Mouse (Mus musculus) liver, embryonic 11.5 days (tissue): ENCODE measurements around the gene Foxs1. TPM values are rescaled to one million over a fixed set of nuclear protein-coding genes. Genes with fewer than 3 reads are reported as not detected.
A peak's percentile ranks its signal among the peaks of the same experiment; 100 is the strongest.

Experiments used
- ATAC-seq: fragments of 200-750 bp; cut with Nextera tagmentation; replicated peaks from 2 replicates; pipeline ENCODE4 v1.8.0; 2017; ENCODE audit warnings: moderate number of reproducible peaks, mild to moderate bottlenecking, moderate TSS enrichment, moderate library complexity; ENCODE audit not compliant: low FRiP score
- DNase-seq: peaks from one replicate; pipeline ENCODE4 v3.0.0-alpha.2; 2017; ENCODE audit warnings: low spot score
- H3K27ac ChIP-seq: fragments of 300-500 bp; sonication (generic); 2 replicates; pipeline ENCODE4 v1.5.1; 2014; ENCODE audit warnings: mild to moderate bottlenecking, low read depth, low read length, control low read depth
- H3K27me3 ChIP-seq: fragments of 300-500 bp; sonication (generic); replicated peaks from 2 replicates; pipeline ENCODE4 v1.6.1; 2014; ENCODE audit warnings: low read length, mixed read lengths; ENCODE audit not compliant: control insufficient read depth, insufficient read depth
- H3K36me3 ChIP-seq: fragments of 300-500 bp; sonication (generic); 2 replicates; pipeline ENCODE4 v1.6.1; 2014; ENCODE audit warnings: mild to moderate bottlenecking, low read length, moderate library complexity, mixed read lengths; ENCODE audit not compliant: control insufficient read depth, insufficient read depth
- H3K4me1 ChIP-seq: fragments of 300-500 bp; sonication (generic); replicated peaks from 2 replicates; pipeline ENCODE4 v1.6.1; 2014; ENCODE audit warnings: low read length, mixed read lengths; ENCODE audit not compliant: control insufficient read depth, insufficient read depth
- H3K4me2 ChIP-seq: fragments of 300-500 bp; sonication (generic); 2 replicates; pipeline ENCODE4 v1.6.1; 2014; ENCODE audit warnings: mild to moderate bottlenecking, control low read depth, moderate library complexity
- H3K4me3 ChIP-seq: fragments of 300-500 bp; sonication (generic); 2 replicates; pipeline ENCODE4 v1.5.1; 2014; ENCODE audit warnings: low read depth, low read length, control low read depth
- H3K9ac ChIP-seq: fragments of 300-500 bp; sonication (generic); 2 replicates; pipeline ENCODE4 v1.6.1; 2014; ENCODE audit warnings: low read depth, low read length, control low read depth
- H3K9me3 ChIP-seq: fragments of 300-500 bp; sonication (generic); 2 replicates; pipeline ENCODE4 v1.6.1; 2016; ENCODE audit warnings: low read length, inconsistent platforms, mixed read lengths; ENCODE audit not compliant: control insufficient read depth
- WGBS: fragments of 180-500 bp; shearing (Covaris S2); extraction: QIAGEN DNeasy Blood & Tissue Kit; methylation state at CpG from one replicate; pipeline ENCODE4 v1.1.7; 2014; 5-methylcytosine and 5-hydroxymethylcytosine counted together
- polyA plus RNA-seq: library from polyadenylated mRNA; unstranded; fragments of >200 nt; fragmentation: Nextera tagmentation; extraction: Ambion mirVana; gene quantifications from 2 replicates; pipeline ENCODE4 v1.2.1, GENCODE M21; 2014

Foxs1 gene
- polyA plus RNA-seq, 1 experiment from 2014 or later: 0.21 TPM

GRCm38 (mm10) chr2:152939846-152940245, 6.8 kb upstream of the Foxs1 start:
- Histone ChIP-seq H3K4me1 (peaks cover 4% of the 10 kb centered on the region), H3K27ac (no peak overlapping the region), H3K9ac (no peak overlapping the region), H3K4me2 (no peak overlapping the region), H3K36me3 (no peaks in the 10 kb centered on the region), H3K27me3 (peaks cover 56% of the 10 kb centered on the region), H3K9me3 (no peaks in the 10 kb centered on the region), H3K4me3 (no peak overlapping the region)
- WGBS: 13% methylated on average over 4 of the region's 4 CpGs
- DNase-seq: no peak
- no peak for ATAC-seq

GRCm38 (mm10) chr2:152933614-152934013, 606 bp upstream of the Foxs1 start:
- H3K4me3 ChIP-seq: no peak overlapping the region
- DNase-seq (no peak), ATAC-seq (no peak)
- 27% methylated on average over 5 of the region's 5 CpGs for WGBS
- H3K27me3 ChIP-seq: 0 out of 2 replicates have a peak, but pooled peaks cover 9% of the 10 kb centered on the region
- H3K9ac ChIP-seq: no peak overlapping the region
- H3K4me1 ChIP-seq: no peaks in the 10 kb centered on the region; the same call in 1 of the 2 replicates
- no peaks in the 10 kb centered on the region for H3K36me3 ChIP-seq
- H3K27ac ChIP-seq: no peak overlapping the region
- no peaks in the 10 kb centered on the region for H3K9me3 ChIP-seq
- H3K4me2 ChIP-seq: no peak overlapping the region

- Histone ChIP-seq H3K4me1 (no peaks in the 10 kb centered on the region; the same call in 1 of the 2 replicates), H3K27me3 (0 out of 2 replicates have a peak, but pooled peaks cover 9% of the 10 kb centered on the region)
- no peak for ATAC-seq
Measured at GRCm38 (mm10) chr2:152931456-152932160, 1.4 kb downstream of the Foxs1 start.

GRCm38 (mm10) chr2:152930276-152930675, 2.7 kb downstream of the Foxs1 start:
- WGBS: 37% methylated on average over 2 of the region's 2 CpGs
- Histone ChIP-seq H3K27ac (no peak overlapping the region), H3K9me3 (no peaks in the 10 kb centered on the region), H3K27me3 (no peaks in the 10 kb centered on the region), H3K4me1 (no peaks in the 10 kb centered on the region; the same call in 1 of the 2 replicates), H3K4me3 (no peak overlapping the region), H3K4me2 (no peak overlapping the region), H3K9ac (no peak overlapping the region), H3K36me3 (no peaks in the 10 kb centered on the region)
- ATAC-seq (no peak), DNase-seq (no peak)

More at GRCm38 (mm10) chr2:152931456-152932160, 1.4 kb downstream of the Foxs1 start:
- WGBS: 72% methylated on average over 12 of the region's 12 CpGs
- Histone ChIP-seq H3K9me3 (no peaks in the 10 kb centered on the region), H3K27ac (no peak overlapping the region), H3K9ac (no peak overlapping the region), H3K36me3 (no peaks in the 10 kb centered on the region), H3K4me3 (no peak overlapping the region), H3K4me2 (no peak overlapping the region)
- DNase-seq: no peak

- no peaks in the 10 kb centered on the region for H3K36me3 ChIP-seq
- H3K4me1 ChIP-seq: no peaks in the 10 kb centered on the region; the same call in 1 of the 2 replicates
- H3K4me3 ChIP-seq: no peak overlapping the region
- no peak overlapping the region for H3K27ac ChIP-seq
- no peak overlapping the region for H3K4me2 ChIP-seq
- no peaks in the 10 kb centered on the region for H3K9me3 ChIP-seq
- WGBS: 56% methylated on average over 3 of the region's 3 CpGs
- no peak for ATAC-seq
- DNase-seq: no peak
- no peaks in the 10 kb centered on the region for H3K27me3 ChIP-seq
- H3K9ac ChIP-seq: no peak overlapping the region
Measured at GRCm38 (mm10) chr2:152928988-152929370, 4.0 kb downstream of the Foxs1 start.

GRCm38 (mm10) chr2:152928219-152928987, 4.6 kb downstream of the Foxs1 start:
- peak overlapping the region; percentile 2; the same call in 1 of the 2 replicates for H3K27ac ChIP-seq
- H3K4me3 ChIP-seq: no peak overlapping the region
- no peaks in the 10 kb centered on the region; the same call in 1 of the 2 replicates for H3K4me1 ChIP-seq
- WGBS: 49% methylated on average over 14 of the region's 14 CpGs
- no peaks in the 10 kb centered on the region for H3K27me3 ChIP-seq
- H3K36me3 ChIP-seq: no peaks in the 10 kb centered on the region
- no peak overlapping the region for H3K9ac ChIP-seq
- no peak for DNase-seq
- ATAC-seq: no peak
- H3K9me3 ChIP-seq: no peaks in the 10 kb centered on the region
- H3K4me2 ChIP-seq: no peak overlapping the region

GRCm38 (mm10) chr2:152927371-152927770, 5.6 kb downstream of the Foxs1 start:
- no peaks in the 10 kb centered on the region for H3K9me3 ChIP-seq

GRCm38 (mm10) chr2:152926896-152927295, 6.1 kb downstream of the Foxs1 start:
- H3K27ac ChIP-seq: no peak overlapping the region
- no peak overlapping the region for H3K4me3 ChIP-seq
- 55% methylated on average over 9 of the region's 9 CpGs for WGBS
- no peak overlapping the region for H3K4me2 ChIP-seq
- H3K36me3 ChIP-seq: no peaks in the 10 kb centered on the region
- no peaks in the 10 kb centered on the region for H3K4me1 ChIP-seq
- no peak for ATAC-seq
- H3K27me3 ChIP-seq: no peaks in the 10 kb centered on the region
- no peak overlapping the region for H3K9ac ChIP-seq
- DNase-seq: no peak
- H3K9me3 ChIP-seq: no peaks in the 10 kb centered on the region

More at GRCm38 (mm10) chr2:152927371-152927770, 5.6 kb downstream of the Foxs1 start:
- ATAC-seq: no peak
- Histone ChIP-seq H3K27me3 (no peaks in the 10 kb centered on the region), H3K27ac (no peak overlapping the region), H3K4me2 (no peak overlapping the region), H3K9ac (no peak overlapping the region), H3K36me3 (no peaks in the 10 kb centered on the region), H3K4me3 (no peak overlapping the region), H3K4me1 (no peaks in the 10 kb centered on the region)
- DNase-seq: no peak
- 34% methylated on average over 5 of the region's 5 CpGs for WGBS
